Mouse (Mus musculus) brain, embryonic 14.5 days (tissue): ENCODE measurements around the gene Rin3.

Experiments used
- CTCF ChIP-seq: fragments of 200-500 bp; IDR thresholded peaks from 2 replicates; pipeline ENCODE4 v1.5.1; 2012; ENCODE audit warnings: inconsistent platforms, mild to moderate bottlenecking, moderate library complexity, borderline replicate concordance; ENCODE audit not compliant: insufficient read depth, insufficient read length; ENCODE audit errors: extremely low read depth
- POLR2A ChIP-seq: fragments of 200-500 bp; IDR thresholded peaks from 2 replicates; pipeline ENCODE4 v1.6.1; 2012; ENCODE audit warnings: mild to moderate bottlenecking, inconsistent platforms, borderline replicate concordance; ENCODE audit not compliant: poor library complexity, insufficient read depth, insufficient read length, severe bottlenecking; ENCODE audit errors: extremely low read depth

DNA sequence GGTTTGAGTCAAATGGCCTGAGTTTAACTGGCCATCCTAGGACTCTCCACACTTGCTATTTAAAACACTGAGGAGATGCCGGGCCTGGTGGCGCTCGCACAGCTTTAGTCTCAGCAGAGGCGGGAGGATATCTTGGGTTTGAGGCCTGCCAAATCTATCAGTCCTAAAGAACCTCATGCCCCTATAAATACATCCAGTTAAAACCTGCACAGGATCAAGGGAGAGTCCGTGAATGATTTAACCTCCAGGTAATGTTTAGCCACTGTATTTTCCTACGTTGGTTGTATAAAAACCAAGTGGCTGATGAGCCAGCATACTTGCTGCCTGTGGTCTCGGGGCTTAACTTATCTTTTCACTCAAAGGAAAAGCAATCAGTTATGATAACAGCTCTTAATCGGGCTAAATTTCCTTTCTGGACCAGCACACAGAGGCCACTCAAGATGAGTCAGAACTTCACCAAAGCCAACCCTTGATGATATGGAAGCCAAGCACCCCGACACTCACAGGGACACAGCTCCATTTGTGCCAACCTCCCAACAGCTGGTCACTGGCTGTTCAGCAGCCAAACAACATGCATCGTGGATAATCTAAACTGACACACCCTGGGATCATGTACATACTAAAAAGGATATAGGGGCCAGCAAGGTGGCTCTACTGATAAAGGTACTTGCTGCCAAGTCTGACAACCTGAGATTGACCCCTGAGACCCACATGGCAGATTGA, 137.5 kb downstream of the Rin3 start:
- TF ChIP-seq CTCF (no peak), POLR2A (no peak)
